Mouse (Mus musculus) embryonic facial prominence, embryonic 14.5 days (tissue): ENCODE data around the gene Ankrd40. TPM values are rescaled to one million over a fixed set of nuclear protein-coding genes. Genes with fewer than 3 reads are reported as not detected.

Source experiments
- ATAC-seq: fragments of 200-750 bp; cut with Nextera tagmentation; 2 replicates; pipeline ENCODE4 v1.8.0; 2017; ENCODE audit warnings: low read depth, moderate number of reproducible peaks, moderate TSS enrichment
- DNase-seq: peaks from one replicate; pipeline ENCODE4 v3.0.0-alpha.2; 2015; ENCODE audit warnings: low spot score
- H3K27ac ChIP-seq: fragments of 300-500 bp; sonication (generic); replicated peaks from 2 replicates; pipeline ENCODE4 v1.5.1; 2014; ENCODE audit warnings: low read depth, mild to moderate bottlenecking, low read length, moderate library complexity
- H3K27me3 ChIP-seq: fragments of 300-500 bp; sonication (generic); replicated peaks from 2 replicates; pipeline ENCODE4 v1.6.1; 2014; ENCODE audit warnings: low read length; ENCODE audit not compliant: control insufficient read depth, insufficient read depth
- H3K36me3 ChIP-seq: fragments of 300-500 bp; sonication (generic); 2 replicates; pipeline ENCODE4 v1.6.1; 2014; ENCODE audit warnings: low read length, mixed read lengths; ENCODE audit not compliant: control insufficient read depth, insufficient read depth
- H3K4me1 ChIP-seq: fragments of 300-500 bp; sonication (generic); 2 replicates; pipeline ENCODE4 v1.6.1; 2014; ENCODE audit warnings: antibody characterized with exemption, low read length; ENCODE audit not compliant: control insufficient read depth, insufficient read depth
- H3K4me2 ChIP-seq: fragments of 300-500 bp; sonication (generic); 2 replicates; pipeline ENCODE4 v1.6.1; 2014; ENCODE audit warnings: low read depth, mild to moderate bottlenecking, low read length, moderate library complexity, mixed read lengths
- H3K4me3 ChIP-seq: fragments of 300-500 bp; sonication (generic); 2 replicates; pipeline ENCODE4 v1.5.1; 2014; ENCODE audit warnings: low read depth, mild to moderate bottlenecking, low read length
- H3K9ac ChIP-seq: fragments of 300-500 bp; sonication (generic); 2 replicates; pipeline ENCODE4 v1.6.1; 2014; ENCODE audit warnings: low read depth, mild to moderate bottlenecking, low read length, moderate library complexity, mixed read lengths
- H3K9me3 ChIP-seq: fragments of 300-500 bp; sonication (generic); 2 replicates; pipeline ENCODE4 v1.6.1; 2016; ENCODE audit warnings: low read length; ENCODE audit not compliant: control insufficient read depth
- WGBS: fragments of 180-500 bp; shearing (Covaris S2); extraction: QIAGEN DNeasy Blood & Tissue Kit; methylation state at CpG from one replicate; pipeline ENCODE4 v1.1.7; 2014; 5-methylcytosine and 5-hydroxymethylcytosine counted together
- polyA plus RNA-seq: library from polyadenylated mRNA; unstranded; fragments of >200 nt; fragmentation: Nextera tagmentation; extraction: Ambion mirVana; gene quantifications from 2 replicates; pipeline ENCODE4 v1.2.1, GENCODE M21; 2014

Gene Ankrd40
- 24.0 and 28.4 TPM in 2 replicates for polyA plus RNA-seq

- ATAC-seq (peak; percentile 90), DNase-seq (peak; percentile 97)
- WGBS, result 2% methylated on average over 27 of the region's 78 CpGs
- Histone ChIP-seq H3K4me1 (peaks cover 24% of the 10 kb centered on the region), H3K36me3 (no peaks in the 10 kb centered on the region), H3K4me3 (peak within 1 kb of the TSS; percentile 73), H3K27me3 (no peaks in the 10 kb centered on the region), H3K27ac (peak within 1 kb of the TSS; percentile 98), H3K4me2 (peak within 1 kb of the TSS; percentile 66), H3K9ac (peak within 1 kb of the TSS; percentile 88), H3K9me3 (no peaks in the 10 kb centered on the region)
These were observed at the start of gene Ankrd40 for GRCm38 (mm10) chr11:94327693-94328643. Gene Ankrd40, plus strand, starts transcription at chr11:94328001.

DNA sequence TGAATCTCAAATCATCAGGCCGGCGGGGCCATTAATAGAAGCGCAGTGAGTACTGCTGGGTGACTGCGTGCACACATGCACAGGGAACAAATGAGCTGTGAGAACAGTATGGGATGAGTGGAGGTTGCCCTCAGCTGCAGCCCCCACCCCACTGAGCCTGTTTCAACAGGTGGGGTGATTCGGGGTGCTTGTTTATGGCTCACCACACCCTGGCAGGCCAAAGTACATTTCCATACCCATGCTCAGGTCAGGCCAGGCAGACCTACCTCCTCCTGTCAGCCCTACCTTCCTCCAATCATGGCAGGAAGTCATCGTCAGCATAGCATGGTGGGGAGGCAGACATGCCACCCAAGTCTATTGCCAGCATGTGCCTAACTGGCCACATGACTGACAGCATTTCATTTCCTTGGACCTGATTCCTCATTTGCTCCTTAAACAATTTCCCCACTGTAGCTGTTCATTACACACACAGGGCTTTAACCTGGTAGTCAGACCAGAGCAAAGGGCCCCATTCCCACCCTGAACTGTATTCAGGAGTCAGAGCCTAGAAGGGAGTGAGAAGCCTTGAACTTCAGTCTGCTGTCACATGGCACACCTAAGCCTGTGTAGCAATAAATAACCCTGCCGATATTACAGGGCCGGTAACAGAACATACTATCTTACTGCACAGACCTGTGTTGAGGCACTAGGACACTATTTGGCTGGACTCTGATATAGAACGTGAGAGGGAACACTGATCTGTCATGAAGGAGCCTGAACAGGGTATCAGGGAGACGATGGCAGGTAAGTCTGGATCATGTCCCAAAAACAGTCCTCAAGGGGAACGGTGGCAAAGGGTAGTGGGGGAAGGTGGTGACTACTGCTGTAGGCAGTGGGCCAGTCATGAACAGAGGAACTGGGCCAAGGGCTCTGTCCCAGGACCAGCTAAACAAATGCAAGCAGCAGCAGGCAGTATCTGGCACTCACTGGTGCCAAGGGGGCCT is 46.3 kb upstream of the Ankrd40 start, which contains the start of gene Gm21885:
Gm21885 (plus strand) TSS at position 675 of the 983 bp plus-strand sequence.
- no peak within 1 kb of the TSS for H3K4me3 ChIP-seq
- H3K9me3 ChIP-seq, result no peaks in the 10 kb centered on the region
- no peak within 1 kb of the TSS for H3K27ac ChIP-seq
- DNase-seq (no peak), ATAC-seq (no peak)
- H3K4me1 ChIP-seq, result no peaks in the 10 kb centered on the region
- 81% methylated on average over 11 of the region's 11 CpGs for WGBS
- H3K9ac ChIP-seq, result no peak within 1 kb of the TSS
- no peaks in the 10 kb centered on the region for H3K27me3 ChIP-seq
- peaks cover 26% of the 10 kb centered on the region for H3K36me3 ChIP-seq
- no peak within 1 kb of the TSS for H3K4me2 ChIP-seq

DNA sequence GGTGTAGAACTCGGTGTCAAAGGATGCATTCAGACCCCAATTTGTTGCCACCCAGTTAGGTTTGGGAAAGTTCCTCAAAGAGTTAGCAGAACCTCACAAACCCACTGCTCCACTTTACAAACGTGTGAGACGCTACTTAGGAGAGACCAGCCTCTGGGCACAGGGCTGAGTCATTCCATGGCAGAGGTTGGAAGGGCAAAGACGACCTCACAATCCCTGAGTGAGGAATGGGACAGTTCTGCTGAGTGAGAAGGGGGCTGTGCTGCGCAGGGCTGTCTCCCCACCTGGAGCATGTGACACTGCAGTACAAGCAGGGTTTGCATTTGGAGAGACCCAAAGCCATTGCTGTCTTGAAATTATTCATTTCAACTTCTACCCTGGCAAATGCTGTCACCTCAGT is 45.5 kb upstream of the Ankrd40 start:
- Histone ChIP-seq H3K27me3 (no peaks in the 10 kb centered on the region), H3K4me2 (no peak overlapping the region), H3K27ac (no peak overlapping the region), H3K36me3 (peaks cover 33% of the 10 kb centered on the region), H3K4me3 (no peak overlapping the region), H3K9ac (no peak overlapping the region), H3K9me3 (no peaks in the 10 kb centered on the region), H3K4me1 (no peaks in the 10 kb centered on the region)
- DNase-seq (no peak), ATAC-seq (no peak)
- WGBS, result 58% methylated on average over 5 of the region's 5 CpGs

GRCm38 (mm10) chr11:94283536-94284099 is 44.2 kb upstream of the Ankrd40 start:
- no peak overlapping the region for H3K4me3 ChIP-seq
- 86% methylated on average over 6 of the region's 6 CpGs for WGBS
- peaks cover 46% of the 10 kb centered on the region for H3K36me3 ChIP-seq
- H3K27ac ChIP-seq, result no peak overlapping the region
- no peak overlapping the region for H3K4me2 ChIP-seq
- H3K4me1 ChIP-seq, result no peaks in the 10 kb centered on the region
- H3K9ac ChIP-seq, result no peak overlapping the region
- no peaks in the 10 kb centered on the region for H3K27me3 ChIP-seq
- no peaks in the 10 kb centered on the region for H3K9me3 ChIP-seq
- no peak for DNase-seq
- ATAC-seq, result no peak

DNA sequence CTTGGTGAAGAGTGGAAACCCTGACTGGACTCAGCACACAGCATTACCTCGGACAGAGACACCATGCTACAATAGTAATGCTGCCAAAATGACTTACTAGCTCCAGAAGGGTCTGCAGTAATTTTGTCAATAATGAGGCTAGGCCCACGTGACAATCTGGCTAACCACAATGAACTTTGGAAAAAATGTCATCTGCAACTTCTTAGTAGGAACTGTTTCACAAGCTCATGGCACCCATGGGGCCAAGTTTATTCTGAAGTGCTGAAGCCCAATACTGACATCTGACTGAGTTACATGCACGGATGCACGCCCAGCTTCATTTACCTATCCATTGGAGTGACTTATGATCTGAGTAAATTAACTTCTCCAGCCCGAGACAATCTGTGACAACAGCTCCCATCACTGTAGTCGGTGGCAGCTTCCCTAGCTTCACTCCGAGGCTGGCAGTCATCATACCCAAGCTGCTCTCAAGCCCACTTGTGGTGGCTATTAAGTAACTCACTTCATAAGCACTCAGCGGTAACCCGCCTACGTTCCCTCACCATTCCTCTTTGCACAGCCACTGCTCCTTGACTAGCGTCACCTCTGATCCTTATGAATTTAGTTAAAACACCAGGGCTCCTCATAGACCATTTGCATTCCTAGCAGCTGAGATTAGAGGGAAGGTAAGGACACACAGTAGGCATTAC is 41.8 kb upstream of the Ankrd40 start:
- Histone ChIP-seq H3K27me3 (no peaks in the 10 kb centered on the region), H3K4me1 (no peaks in the 10 kb centered on the region), H3K27ac (no peak overlapping the region), H3K9ac (no peak overlapping the region), H3K36me3 (peaks cover 68% of the 10 kb centered on the region), H3K9me3 (no peaks in the 10 kb centered on the region), H3K4me2 (no peak overlapping the region), H3K4me3 (no peak overlapping the region)
- no peak for DNase-seq
- no peak for ATAC-seq
- 91% methylated on average over 11 of the region's 11 CpGs for WGBS

DNA sequence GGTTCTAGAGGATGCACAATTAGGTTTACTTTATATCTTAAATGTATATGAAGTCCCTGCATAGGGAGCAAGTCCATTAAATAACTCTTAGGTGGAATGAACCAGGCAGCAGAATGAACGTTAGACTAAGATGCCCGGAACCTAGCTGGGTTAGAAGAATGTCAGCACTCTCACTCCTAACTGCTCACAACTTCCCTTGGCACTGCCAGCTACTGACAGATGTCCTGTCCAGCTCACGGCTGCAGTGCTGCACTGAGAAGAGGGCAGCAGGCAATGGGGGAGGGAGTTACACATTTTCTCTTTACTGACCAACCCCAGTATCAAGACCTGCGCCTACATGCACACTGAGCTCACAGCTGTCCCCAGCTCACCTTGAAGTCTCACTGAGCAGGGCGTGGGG is 40.7 kb upstream of the Ankrd40 start:
- no peak overlapping the region for H3K4me3 ChIP-seq
- 94% methylated on average over 5 of the region's 5 CpGs for WGBS
- no peak overlapping the region for H3K9ac ChIP-seq
- DNase-seq (no peak), ATAC-seq (no peak)
- H3K27me3 ChIP-seq, result no peaks in the 10 kb centered on the region
- H3K4me2 ChIP-seq, result no peak overlapping the region
- H3K9me3 ChIP-seq, result no peaks in the 10 kb centered on the region
- no peaks in the 10 kb centered on the region for H3K4me1 ChIP-seq
- H3K36me3 ChIP-seq, result peaks cover 77% of the 10 kb centered on the region
- no peak overlapping the region for H3K27ac ChIP-seq

- H3K36me3 ChIP-seq, result peaks cover 89% of the 10 kb centered on the region
- 93% methylated on average over 10 of the region's 10 CpGs for WGBS
- H3K4me2 ChIP-seq, result no peak overlapping the region
- H3K9ac ChIP-seq, result no peak overlapping the region
- H3K27ac ChIP-seq, result no peak overlapping the region
- no peak for ATAC-seq
- H3K4me1 ChIP-seq, result no peaks in the 10 kb centered on the region
- H3K9me3 ChIP-seq, result no peaks in the 10 kb centered on the region
- no peak for DNase-seq
- no peaks in the 10 kb centered on the region for H3K27me3 ChIP-seq
- H3K4me3 ChIP-seq, result no peak overlapping the region
These were observed 37.6 kb upstream of the Ankrd40 start for GRCm38 (mm10) chr11:94290062-94290740.
